Mouse (Mus musculus) hindlimb bud, embryonic 11.5 days (tissue): ENCODE results near the gene Ahnak.
"Not testable (repeated sequence)": the region's sequence is repeated elsewhere in the genome, so short reads cannot be mapped to it uniquely, and the experiment has no call there.

Source experiments
- DNase-seq: peaks from one replicate; pipeline ENCODE4 v3.0.0-alpha.2; 2012; ENCODE audit warnings: low read depth, low spot score; ENCODE audit errors: extremely low spot score

Gene Ahnak

DNA sequence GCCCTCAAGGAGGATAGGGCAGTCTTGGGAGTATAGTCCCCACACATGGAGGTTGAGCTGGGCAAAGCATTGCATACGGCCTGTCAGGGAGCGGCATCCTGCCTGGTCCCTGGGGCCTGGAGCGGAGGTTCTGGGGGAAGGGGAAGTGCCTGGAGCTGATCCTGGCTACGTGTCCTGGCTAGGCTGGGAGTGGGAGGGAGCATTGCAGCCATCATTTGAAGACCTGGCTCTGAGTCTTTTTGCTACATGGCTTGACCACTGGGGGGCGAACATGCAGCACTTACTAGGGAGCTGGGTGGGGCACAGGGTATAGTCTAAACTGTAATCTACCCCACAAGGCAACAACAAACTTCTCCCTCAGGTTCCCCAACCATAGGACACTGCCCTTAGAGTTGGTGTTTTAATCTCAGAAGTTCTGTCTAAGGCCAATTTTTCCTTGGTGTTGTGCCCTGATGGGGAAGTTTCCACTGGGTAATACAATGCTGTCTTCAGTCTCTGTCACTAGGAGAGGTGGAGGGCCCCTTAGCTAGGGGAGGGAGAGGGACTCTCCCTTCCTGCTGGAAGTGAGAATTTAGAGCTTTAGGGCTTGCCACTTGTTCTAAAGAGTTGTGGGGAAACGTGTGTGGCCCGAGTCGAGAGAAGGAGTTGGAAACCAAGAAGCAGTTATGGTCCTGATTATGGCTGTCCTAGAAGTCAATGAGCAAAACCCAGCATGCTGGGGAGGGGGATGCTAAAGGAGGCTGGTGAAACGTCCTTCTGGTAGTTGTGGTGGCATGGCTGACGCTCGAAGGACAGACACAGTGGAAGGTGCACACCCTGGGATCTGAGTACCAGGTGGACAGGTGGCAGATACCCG is 3.9 kb downstream of the Ahnak start:
- DNase-seq: no peak

DNA sequence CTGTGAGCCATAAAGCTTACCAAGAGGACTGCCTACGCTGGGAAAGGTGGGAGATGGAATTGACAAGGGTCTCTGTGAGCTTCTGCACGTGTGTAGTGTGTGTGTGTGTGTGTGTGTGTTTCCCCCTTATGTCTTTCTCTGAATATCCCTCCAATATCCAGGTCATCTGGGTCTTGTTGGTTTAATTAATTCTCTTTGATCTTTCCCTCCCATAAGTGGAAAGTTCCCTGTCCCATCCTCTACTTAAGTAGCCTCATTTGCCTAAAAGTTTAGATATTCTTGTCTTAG is 4.5 kb downstream of the Ahnak start:
- DNase-seq: no peak

DNA sequence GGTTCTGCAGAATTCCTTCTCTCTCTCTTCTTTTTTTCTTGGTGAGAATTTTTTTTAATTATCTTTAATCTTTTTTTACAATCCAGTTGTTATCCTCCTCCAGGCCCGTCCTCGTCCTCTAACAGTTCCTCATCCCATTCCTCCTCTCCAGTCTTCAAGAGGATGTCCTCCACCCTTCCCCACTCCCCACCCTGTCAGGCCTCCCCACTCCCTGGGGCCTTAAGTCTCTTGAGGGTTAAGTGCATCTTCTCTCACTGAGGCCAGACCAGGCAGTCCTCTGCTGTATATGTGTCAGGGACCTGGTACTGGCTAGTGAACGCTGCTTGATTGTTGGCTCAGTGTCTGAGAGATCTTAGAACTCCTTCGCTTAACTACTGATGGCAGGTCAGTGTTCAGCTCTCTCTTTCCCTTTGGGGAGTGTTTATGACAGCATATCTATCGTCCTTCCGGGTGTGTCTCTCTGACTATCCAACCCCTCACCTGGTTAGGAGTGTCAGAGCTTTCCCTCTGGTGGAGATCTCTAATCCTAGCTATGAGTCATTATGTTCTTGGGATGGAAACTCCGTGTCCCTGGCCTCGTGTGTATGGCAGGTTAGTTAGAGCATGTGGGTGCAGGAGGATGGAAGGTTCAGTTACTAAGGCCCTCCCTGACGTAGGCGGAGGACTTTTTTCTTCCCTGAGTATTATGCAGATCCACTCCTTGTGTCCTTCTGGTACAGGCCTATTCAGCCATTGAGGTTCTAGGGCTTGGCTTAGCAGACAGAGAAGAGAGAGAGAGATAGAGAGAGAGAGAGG is 5.9 kb downstream of the Ahnak start:
- no peak for DNase-seq

DNA sequence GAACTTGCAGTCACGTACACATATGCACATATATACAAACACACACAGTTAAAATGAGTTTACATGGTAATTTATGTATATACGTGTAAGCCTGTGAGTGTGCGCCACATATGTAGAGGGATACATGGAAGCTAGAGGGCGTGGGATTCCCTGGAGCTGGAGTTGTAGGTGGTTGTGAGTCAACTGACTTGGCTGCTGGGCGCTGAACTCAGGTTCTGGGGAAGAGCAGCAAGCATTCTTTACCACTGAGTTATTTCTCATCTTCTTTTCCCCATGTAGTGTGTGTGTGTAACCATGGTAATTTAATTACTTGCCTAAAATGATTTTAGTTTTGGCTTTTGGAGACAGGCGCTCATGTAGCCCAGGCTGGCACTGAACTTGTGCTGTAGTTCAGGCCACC is 7.5 kb downstream of the Ahnak start:
- DNase-seq: no peak

DNA sequence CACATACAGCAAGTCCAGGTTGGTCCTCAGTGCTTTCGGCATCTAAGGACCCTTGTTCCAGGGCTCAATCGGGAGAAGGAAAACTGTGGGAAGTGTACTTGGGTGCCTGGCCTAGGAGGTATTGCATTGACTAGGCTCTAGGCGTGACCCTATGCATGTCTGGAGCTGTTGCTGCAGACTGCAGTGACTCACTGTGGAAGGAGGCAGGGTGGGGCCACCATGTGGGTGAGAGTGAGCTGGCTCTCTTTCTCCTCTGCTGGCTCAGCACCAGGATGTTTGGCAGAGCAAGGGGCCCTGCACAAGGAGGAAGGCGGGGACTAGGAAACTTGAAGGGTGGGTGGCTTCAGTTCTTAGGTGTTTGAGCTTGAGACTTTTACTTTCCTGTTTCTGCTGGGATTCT is 8.5 kb downstream of the Ahnak start:
- no peak for DNase-seq

DNA sequence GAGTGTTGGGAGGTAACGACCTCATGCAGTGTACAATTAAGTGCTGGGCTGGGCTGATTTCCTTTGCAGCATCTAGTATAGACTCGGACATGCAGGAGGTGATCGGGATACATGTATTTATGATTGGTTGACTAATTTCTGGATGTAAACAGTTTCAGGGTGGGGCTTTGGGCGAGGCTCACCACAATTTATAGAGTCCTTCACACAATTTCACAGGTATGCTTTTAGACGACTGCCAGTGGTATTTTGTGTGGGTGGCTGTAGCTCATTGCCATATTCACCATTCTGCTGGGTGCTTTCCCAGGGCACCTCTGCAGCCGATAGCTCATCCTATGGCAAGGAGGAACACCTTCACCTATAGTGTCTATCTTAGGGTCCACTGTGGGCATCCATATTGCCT is 9.5 kb downstream of the Ahnak start:
- no peak for DNase-seq

DNA sequence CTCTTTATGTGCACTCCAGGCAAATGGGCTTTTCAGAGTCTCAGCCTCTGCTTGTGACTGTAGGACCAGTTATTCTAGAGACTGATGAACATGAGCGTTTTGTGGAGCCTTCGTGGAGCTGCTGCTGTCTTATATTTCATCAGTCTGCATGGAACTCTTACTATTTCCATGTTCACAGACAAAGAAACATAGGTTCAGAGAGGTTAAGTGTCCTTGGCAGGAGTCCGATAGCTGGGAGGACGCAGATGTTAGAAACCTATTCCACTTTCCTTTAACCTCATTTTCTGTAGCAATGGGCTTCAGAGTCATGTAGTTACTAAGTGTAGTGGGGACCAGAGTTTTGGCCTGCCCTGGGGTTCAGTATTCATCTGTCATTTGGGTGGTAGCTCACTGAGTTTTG is 10.1 kb downstream of the Ahnak start:
- no peak for DNase-seq

DNA sequence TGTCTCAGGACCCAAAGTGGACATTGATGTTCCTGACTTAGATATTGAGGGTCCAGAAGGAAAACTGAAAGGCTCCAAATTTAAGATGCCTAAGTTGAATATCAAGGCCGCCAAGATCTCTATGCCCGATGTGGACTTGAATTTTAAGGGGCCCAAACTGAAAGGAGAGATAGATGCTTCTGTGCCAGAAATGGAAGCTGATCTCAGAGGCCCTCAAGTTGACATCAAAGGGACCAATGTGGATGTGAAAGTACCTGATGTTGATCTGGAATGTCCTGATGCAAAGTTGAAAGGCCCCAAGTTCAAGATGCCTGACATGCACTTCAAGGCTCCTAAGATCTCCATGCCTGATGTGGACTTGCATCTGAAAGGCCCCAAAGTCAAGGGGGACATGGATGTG is 17.8 kb downstream of the Ahnak start:
- DNase-seq: not testable (repeated sequence)

DNA sequence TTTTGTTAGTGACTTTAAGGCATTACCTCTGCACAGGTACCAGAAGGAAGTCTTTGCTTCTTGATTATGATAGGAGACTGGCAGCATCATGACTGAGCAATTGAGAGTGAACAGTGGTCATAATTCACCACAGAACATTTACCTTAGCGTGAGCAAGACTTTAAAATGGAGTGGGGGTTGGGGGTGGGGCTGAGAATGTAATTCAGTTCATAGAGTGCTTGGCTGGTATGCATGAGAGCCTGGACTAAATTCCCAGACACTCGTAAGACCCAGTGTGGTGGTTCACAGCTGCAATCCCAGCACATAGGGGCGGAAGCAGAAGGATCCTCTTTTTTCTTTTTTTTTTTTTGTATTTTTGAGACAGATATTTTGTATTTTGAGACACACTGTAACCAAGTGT is 30.2 kb downstream of the Ahnak start:
- DNase-seq: no peak

DNA sequence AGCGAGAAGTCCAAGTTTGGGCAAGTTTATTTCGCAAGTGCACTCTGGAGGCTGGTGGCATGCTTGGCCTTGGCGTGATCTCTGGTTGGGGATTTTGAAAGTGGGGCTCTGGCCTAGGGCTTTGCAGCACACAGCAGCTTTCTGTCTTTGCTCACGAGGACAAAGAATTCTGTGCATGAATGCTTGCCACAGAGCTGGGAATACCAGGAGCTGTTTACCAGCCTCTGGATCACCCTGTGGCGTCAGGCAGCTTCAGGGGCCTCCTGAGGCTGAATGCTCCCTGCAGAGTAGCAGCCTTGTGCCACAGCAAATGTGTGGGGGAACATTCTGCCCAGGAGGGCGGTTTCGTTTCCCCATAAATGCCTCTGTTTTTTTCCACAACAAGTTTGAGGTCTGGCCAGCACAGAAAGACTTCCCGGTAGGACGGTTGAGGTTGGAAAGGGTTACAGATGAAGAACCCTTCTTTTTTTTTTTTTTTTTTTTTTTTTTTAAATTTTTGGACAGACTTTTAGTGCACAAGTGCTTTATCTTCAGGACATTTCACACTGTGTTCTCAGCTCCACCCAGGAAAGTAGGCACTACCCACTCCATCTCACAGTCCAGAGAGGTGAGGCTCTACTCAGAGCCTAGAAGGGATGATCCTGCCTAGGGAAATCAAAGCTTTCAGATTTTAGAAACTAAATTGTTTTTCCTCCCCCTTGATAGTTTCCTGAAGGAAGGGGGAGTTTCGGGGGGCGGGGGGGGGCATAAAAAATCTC is 34.1 kb downstream of the Ahnak start:
- DNase-seq: no peak

DNA sequence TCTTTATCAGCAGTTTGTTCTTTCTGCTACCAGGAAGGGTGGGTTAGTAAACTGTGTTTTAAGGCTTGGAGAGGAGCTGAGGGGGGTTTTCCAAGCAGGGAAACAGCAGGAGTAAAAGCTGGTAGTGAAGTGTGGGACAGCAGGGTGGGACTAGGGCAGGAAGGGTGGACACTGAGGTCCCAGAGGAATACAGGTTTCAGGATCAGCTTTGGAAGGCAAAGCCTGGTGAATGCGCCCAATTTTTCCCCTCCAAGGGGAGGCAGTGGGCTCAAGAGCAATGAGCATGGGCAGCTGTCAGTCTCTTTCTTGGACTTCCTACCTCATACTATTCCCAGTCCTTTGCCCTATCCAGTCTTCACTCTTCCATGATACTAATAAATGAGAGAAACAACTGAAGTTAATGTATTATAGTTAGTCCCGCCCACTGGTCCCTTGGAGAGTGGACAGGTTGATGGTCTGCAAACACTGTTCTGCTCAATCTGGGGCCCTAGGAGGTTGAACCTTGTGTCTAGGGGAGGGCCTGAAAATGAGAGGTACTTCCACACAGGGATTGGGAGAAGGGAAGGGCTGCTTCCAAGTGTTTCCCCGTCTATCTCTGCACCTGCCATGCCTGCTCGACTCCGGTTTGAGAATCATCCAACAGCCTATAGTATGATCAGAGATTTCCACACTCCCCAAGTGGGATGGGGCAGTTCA is 36.6 kb downstream of the Ahnak start:
- DNase-seq: no peak

DNA sequence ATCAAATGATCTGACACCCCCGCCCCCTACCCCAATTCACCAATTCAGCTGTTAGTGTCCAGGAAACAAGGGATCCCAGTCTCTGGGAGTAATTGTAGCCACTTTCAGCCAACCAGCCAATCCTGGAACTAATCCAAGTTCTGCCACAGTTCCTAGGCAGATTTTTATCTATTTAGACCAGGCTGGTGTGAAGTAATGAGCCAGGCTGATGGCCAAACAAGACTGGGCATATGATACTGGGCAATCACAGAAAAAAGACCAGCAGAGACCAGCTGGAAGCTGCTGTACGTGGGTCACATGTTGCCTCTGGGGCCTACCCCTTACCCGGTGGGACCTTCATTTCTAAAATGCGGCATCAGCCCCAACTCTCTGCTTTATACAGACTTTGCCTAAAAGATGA is 37.5 kb downstream of the Ahnak start:
- no peak for DNase-seq

DNA sequence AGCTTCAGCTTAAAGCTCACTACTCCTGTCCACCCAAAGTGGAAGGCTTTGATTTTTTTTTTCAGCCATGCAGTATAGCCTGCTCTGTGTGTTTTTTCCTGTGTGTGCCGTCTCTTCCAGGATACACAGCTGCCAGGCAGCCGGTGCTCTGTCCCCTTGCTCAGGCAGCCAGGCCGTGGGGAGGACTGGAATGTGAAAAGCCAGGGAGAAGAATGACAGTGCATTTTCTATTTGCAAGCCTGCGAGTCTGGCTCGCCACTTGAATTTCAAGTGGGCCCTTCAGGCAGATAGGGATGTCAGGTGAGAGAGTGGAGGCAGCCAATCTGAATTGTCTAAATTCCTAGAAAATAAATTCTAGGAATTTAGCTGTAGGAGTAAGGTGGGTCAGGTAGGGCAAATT is 38.7 kb downstream of the Ahnak start:
- DNase-seq: no peak

DNA sequence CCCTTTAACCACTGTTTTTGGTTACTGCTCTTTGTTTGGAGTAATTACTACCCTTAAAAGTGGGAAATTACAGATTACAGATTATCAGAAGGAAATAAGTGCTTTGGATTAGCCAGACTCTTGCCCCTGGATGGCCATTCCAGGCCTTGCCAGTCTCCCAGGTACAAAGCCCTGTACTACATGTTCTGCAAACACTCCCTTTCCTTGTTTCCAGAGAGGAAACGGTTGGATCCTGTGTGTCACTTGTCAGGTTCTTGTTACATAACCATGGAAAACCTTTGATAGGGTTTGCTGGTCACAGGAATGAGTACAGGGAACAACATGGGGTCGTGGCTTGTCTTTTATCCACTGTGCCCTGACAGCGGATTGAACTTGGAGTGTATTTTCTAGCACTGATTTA is 39.3 kb downstream of the Ahnak start:
- no peak for DNase-seq

DNA sequence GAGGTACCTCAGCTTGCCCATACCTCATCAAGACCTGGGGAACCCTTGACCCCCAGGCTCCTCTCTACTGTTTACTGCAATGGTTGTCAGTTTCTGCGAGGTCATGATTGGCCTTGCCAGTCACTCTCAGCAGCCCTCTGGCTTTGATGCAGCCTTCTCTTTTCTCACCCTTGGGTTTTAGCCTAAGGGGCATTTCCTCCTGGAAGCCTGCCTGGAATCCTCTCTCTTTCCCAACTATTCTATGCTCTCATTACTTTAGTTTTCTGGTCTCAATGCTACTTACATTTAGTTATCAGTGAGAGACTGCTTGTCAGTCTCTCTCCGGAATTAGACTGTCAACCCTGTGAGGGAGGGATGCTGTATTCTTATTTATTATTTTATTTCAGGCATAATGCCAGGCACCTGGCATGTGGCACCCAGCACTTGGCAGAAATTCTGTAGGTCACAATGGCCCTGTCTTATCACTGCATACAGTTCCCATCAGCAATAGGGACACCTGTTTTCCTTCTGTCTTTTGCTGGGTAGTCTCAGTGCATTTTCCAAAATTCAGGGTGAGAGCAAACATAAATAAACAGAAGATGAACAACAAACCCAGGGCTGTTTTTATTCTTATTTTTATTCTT is 40.7 kb downstream of the Ahnak start:
- no peak for DNase-seq

DNA sequence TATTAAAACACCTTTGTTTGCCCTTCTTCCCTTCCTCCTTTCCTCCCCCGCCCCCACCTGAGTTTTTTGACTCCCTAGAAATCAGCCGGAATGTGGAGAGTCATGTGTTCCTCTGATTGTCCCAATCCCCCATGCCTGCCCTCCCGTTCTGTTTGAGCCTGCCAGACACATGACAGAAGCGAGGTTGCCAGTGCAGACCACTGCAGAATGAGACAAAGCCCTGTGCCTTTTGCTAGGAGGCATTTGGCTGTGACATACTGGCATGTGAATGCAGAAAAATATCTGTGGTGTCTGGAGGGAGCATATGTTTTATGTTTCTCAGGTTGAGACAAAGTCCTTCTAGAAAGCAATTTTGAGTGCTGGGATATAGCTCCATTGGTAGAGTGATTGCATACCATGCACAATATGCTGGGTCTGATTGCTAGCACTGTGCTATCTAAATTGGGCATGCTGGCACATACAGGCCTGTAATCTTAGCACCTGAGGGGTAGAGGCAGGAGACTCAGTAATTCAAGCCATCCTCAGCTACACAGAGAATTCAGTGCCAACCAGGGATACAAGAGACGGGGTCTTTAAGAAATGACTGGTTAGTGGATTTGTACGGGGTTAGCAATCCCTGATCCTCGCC is 43.5 kb downstream of the Ahnak start:
- DNase-seq: no peak

DNA sequence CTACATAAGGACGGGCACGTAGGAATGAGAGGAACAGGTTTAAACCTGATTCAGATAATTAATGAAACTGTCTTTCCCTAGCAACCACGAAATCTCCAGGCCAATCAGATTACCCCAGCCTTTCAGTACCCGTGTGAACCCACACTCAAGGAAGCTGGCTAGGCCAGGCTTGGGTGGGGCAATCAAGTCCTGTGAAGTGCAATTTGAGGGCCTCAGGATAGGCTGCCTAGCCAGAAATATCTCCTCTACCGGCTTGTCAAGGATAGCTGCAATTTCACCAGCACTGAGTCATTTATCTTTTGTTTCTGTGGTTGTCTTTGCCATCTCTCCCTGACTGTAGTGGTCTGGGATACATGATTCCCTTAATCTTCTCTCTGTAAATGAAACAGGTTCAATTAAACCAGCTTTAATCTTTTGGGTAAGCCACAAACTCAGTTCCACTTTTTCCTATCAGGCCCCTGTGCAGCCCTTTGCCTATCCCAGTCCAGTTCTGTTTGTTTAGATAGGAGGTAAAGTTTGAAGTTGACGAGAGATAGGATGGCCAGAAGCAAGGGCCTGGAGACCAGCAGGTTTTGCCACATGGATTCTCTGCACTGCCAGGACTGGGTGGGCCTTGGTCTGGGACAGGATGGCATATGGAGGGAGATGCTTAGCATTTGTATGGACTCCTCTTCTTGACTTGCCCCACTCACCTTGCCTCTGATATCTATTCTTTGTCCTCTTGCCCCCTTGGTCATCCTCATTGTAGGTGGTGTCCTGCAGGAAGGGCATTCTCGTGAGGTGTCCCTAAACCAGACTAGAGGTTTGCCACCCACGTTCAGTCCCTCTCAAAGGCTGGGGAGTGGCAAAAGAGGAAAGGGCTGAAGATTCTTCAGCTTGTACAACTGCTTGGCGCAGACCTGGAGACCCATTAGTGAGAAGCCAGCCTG is 44.6 kb downstream of the Ahnak start:
- no peak for DNase-seq

DNA sequence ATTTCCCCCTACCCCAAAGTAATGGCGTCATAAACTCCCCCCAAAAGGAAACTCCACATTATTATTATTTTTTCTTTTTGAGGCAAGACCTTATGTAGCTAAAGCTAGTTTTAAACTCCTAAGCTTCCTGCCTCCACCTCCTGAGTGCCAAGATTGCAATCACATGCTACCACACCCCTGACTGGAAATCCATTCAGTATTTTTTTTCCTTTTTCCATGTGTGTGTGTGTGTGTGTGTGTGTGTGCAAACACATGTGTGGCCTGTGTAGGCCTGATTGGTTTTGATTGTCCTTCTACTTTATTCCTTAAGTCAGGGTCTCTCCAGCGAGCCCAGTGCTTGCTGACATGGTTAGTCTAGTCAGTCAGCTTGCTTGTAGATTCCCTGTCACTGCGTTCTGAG is 45.4 kb downstream of the Ahnak start:
- DNase-seq: no peak

DNA sequence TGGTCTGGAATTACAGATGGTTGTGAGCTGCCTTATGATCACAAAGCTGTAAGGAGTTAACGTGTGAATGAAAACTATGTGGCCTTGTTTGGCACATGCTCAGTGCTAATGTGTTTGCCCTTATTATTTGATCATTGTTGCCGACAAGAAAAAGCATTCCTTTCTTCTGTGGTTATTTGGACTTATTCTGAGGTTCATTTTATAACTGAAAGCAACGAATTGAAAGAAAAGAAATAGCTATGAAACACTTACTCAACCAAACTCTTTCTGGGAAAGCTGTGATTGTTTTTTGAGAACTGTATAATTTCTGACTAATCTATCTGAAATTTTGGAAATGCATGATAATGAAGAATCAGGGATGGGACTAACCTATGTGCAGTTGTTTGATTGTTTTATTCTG is 46.0 kb downstream of the Ahnak start:
- no peak for DNase-seq
